Mouse (Mus musculus): ENCODE data around the gene Ctdnep1. TPM values are rescaled to one million over a fixed set of nuclear protein-coding genes. Genes with fewer than 3 reads are reported as not detected.
"Not testable (repeated sequence)": the region's sequence is repeated elsewhere in the genome, so short reads cannot be mapped to it uniquely, and the experiment has no call there.

The Ctdnep1 gene
- polyA plus RNA-seq, 1 experiment from 2014 or later, result 19.0 TPM

GRCm38 (mm10) chr11:69948066-69948762 is 32.7 kb upstream of the Ctdnep1 start, which contains the start of gene Slc2a4:
Slc2a4 (minus strand) TSS chr11:69948188.
- H3K9ac ChIP-seq (replicated peaks; ENCODE audit: low read depth, low read length), result peak within 1 kb of the TSS; percentile 53
- no peaks in the 10 kb centered on the region for H3K27me3 ChIP-seq (replicated peaks; ENCODE audit: control insufficient read depth, insufficient read depth, low read length)
- peak within 1 kb of the TSS; percentile 61 for H3K4me2 ChIP-seq (ENCODE audit: low read length)
- peak; percentile 95 for ATAC-seq
- no peaks in the 10 kb centered on the region for H3K36me3 ChIP-seq (ENCODE audit: control insufficient read depth, insufficient read depth)
- peak within 1 kb of the TSS; percentile 53 for H3K4me3 ChIP-seq (replicated peaks; ENCODE audit: low read length)
- WGBS, result under 1% methylated on average over 34 of the region's 34 CpGs
- peak within 1 kb of the TSS; percentile 55; the same call in 1 of the 2 replicates for H3K27ac ChIP-seq (ENCODE audit: low read length)
- no peaks in the 10 kb centered on the region for H3K9me3 ChIP-seq (ENCODE audit: control insufficient read depth, low read length)
- peaks cover 17% of the 10 kb centered on the region for H3K4me1 ChIP-seq (replicated peaks; ENCODE audit: control insufficient read depth, insufficient read depth, low read length)

- no peaks in the 10 kb centered on the region for H3K27me3 ChIP-seq (replicated peaks; ENCODE audit: control insufficient read depth, insufficient read depth, low read length)
- WGBS, result 0% methylated on average over 14 of the region's 14 CpGs
- peak; percentile 60 for ATAC-seq
- peak overlapping the region; percentile 55; the same call in 1 of the 2 replicates for H3K27ac ChIP-seq (ENCODE audit: low read length)
- no peaks in the 10 kb centered on the region for H3K9me3 ChIP-seq (ENCODE audit: control insufficient read depth, low read length)
- peaks cover 17% of the 10 kb centered on the region for H3K4me1 ChIP-seq (replicated peaks; ENCODE audit: control insufficient read depth, insufficient read depth, low read length)
- peak overlapping the region; percentile 61 for H3K4me2 ChIP-seq (ENCODE audit: low read length)
- peak overlapping the region; percentile 53 for H3K4me3 ChIP-seq (replicated peaks; ENCODE audit: low read length)
- H3K36me3 ChIP-seq (ENCODE audit: control insufficient read depth, insufficient read depth), result no peaks in the 10 kb centered on the region
- H3K9ac ChIP-seq (replicated peaks; ENCODE audit: low read depth, low read length), result no peak overlapping the region; the same call in 1 of the 2 replicates
These were observed 32.2 kb upstream of the Ctdnep1 start for GRCm38 (mm10) chr11:69948763-69949150.

- Histone ChIP-seq H3K4me3 (replicated peaks; ENCODE audit: low read length) (no peak overlapping the region), H3K9ac (replicated peaks; ENCODE audit: low read depth, low read length) (no peak overlapping the region), H3K4me1 (replicated peaks; ENCODE audit: control insufficient read depth, insufficient read depth, low read length) (peaks cover 17% of the 10 kb centered on the region), H3K4me2 (ENCODE audit: low read length) (no peak overlapping the region), H3K9me3 (ENCODE audit: control insufficient read depth, low read length) (no peaks in the 10 kb centered on the region), H3K36me3 (ENCODE audit: control insufficient read depth, insufficient read depth) (no peaks in the 10 kb centered on the region), H3K27me3 (replicated peaks; ENCODE audit: control insufficient read depth, insufficient read depth, low read length) (no peaks in the 10 kb centered on the region), H3K27ac (ENCODE audit: low read length) (no peak overlapping the region)
- no peak for ATAC-seq
- 45% methylated on average over 4 of the region's 4 CpGs for WGBS
These were observed 30.0 kb upstream of the Ctdnep1 start for GRCm38 (mm10) chr11:69950807-69951459.

- no peak overlapping the region for H3K9ac ChIP-seq (replicated peaks; ENCODE audit: low read depth, low read length)
- H3K27ac ChIP-seq (ENCODE audit: low read length), result no peak overlapping the region
- no peak overlapping the region for H3K4me2 ChIP-seq (ENCODE audit: low read length)
- ATAC-seq, result no peak
- WGBS, result 47% methylated on average over 1 of the region's 1 CpGs
- H3K36me3 ChIP-seq (ENCODE audit: control insufficient read depth, insufficient read depth), result no peaks in the 10 kb centered on the region
- H3K4me3 ChIP-seq (replicated peaks; ENCODE audit: low read length), result no peak overlapping the region
- H3K9me3 ChIP-seq (ENCODE audit: control insufficient read depth, low read length), result no peaks in the 10 kb centered on the region
- H3K27me3 ChIP-seq (replicated peaks; ENCODE audit: control insufficient read depth, insufficient read depth, low read length), result no peaks in the 10 kb centered on the region
- peaks cover 15% of the 10 kb centered on the region for H3K4me1 ChIP-seq (replicated peaks; ENCODE audit: control insufficient read depth, insufficient read depth, low read length)
These were observed 28.7 kb upstream of the Ctdnep1 start for GRCm38 (mm10) chr11:69952274-69952673.

- no peak for ATAC-seq
- no peaks in the 10 kb centered on the region for H3K36me3 ChIP-seq (ENCODE audit: control insufficient read depth, insufficient read depth)
- H3K27ac ChIP-seq (ENCODE audit: low read length), result no peak overlapping the region
- H3K4me3 ChIP-seq (replicated peaks; ENCODE audit: low read length), result no peak overlapping the region
- H3K9me3 ChIP-seq (ENCODE audit: control insufficient read depth, low read length), result no peaks in the 10 kb centered on the region
- H3K9ac ChIP-seq (replicated peaks; ENCODE audit: low read depth, low read length), result no peak overlapping the region
- peaks cover 4% of the 10 kb centered on the region for H3K4me1 ChIP-seq (replicated peaks; ENCODE audit: control insufficient read depth, insufficient read depth, low read length)
- WGBS, result 71% methylated on average over 11 of the region's 11 CpGs
- no peak overlapping the region for H3K4me2 ChIP-seq (ENCODE audit: low read length)
- H3K27me3 ChIP-seq (replicated peaks; ENCODE audit: control insufficient read depth, insufficient read depth, low read length), result no peaks in the 10 kb centered on the region
These were observed 27.6 kb upstream of the Ctdnep1 start for GRCm38 (mm10) chr11:69953267-69953915.

GRCm38 (mm10) chr11:69955618-69956017 is 25.3 kb upstream of the Ctdnep1 start:
- not testable (repeated sequence) for H3K9ac ChIP-seq (replicated peaks; ENCODE audit: low read depth, low read length); ATAC-seq; H3K4me2 ChIP-seq (ENCODE audit: low read length); H3K36me3 ChIP-seq (ENCODE audit: control insufficient read depth, insufficient read depth); H3K27ac ChIP-seq (ENCODE audit: low read length); H3K9me3 ChIP-seq (ENCODE audit: control insufficient read depth, low read length); H3K4me3 ChIP-seq (replicated peaks; ENCODE audit: low read length); H3K27me3 ChIP-seq (replicated peaks; ENCODE audit: control insufficient read depth, insufficient read depth, low read length); H3K4me1 ChIP-seq (replicated peaks; ENCODE audit: control insufficient read depth, insufficient read depth, low read length)
- 74% methylated on average over 4 of the region's 4 CpGs for WGBS

- ATAC-seq, result no peak
- Histone ChIP-seq H3K9me3 (ENCODE audit: control insufficient read depth, low read length) (no peaks in the 10 kb centered on the region), H3K27me3 (replicated peaks; ENCODE audit: control insufficient read depth, insufficient read depth, low read length) (no peaks in the 10 kb centered on the region), H3K4me3 (replicated peaks; ENCODE audit: low read length) (no peak overlapping the region), H3K27ac (ENCODE audit: low read length) (no peak overlapping the region), H3K4me1 (replicated peaks; ENCODE audit: control insufficient read depth, insufficient read depth, low read length) (no peaks in the 10 kb centered on the region), H3K36me3 (ENCODE audit: control insufficient read depth, insufficient read depth) (no peaks in the 10 kb centered on the region), H3K4me2 (ENCODE audit: low read length) (no peak overlapping the region), H3K9ac (replicated peaks; ENCODE audit: low read depth, low read length) (no peak overlapping the region)
- 77% methylated on average over 1 of the region's 1 CpGs for WGBS
These were observed 24.7 kb upstream of the Ctdnep1 start for GRCm38 (mm10) chr11:69956218-69956617.

- Histone ChIP-seq H3K9ac (replicated peaks; ENCODE audit: low read depth, low read length) (no peak overlapping the region), H3K4me3 (replicated peaks; ENCODE audit: low read length) (no peak overlapping the region), H3K4me1 (replicated peaks; ENCODE audit: control insufficient read depth, insufficient read depth, low read length) (no peaks in the 10 kb centered on the region; the same call in 1 of the 2 replicates), H3K27ac (ENCODE audit: low read length) (no peak overlapping the region), H3K36me3 (ENCODE audit: control insufficient read depth, insufficient read depth) (no peaks in the 10 kb centered on the region), H3K4me2 (ENCODE audit: low read length) (no peak overlapping the region), H3K9me3 (ENCODE audit: control insufficient read depth, low read length) (no peaks in the 10 kb centered on the region), H3K27me3 (replicated peaks; ENCODE audit: control insufficient read depth, insufficient read depth, low read length) (peaks cover 28% of the 10 kb centered on the region)
- no peak for ATAC-seq
- WGBS, result 22% methylated on average over 5 of the region's 5 CpGs
These were observed 20.3 kb upstream of the Ctdnep1 start for GRCm38 (mm10) chr11:69960616-69961015.

- peaks cover 38% of the 10 kb centered on the region for H3K27me3 ChIP-seq (replicated peaks; ENCODE audit: control insufficient read depth, insufficient read depth, low read length)
These were observed 19.1 kb upstream of the Ctdnep1 start for GRCm38 (mm10) chr11:69961841-69962240.

More at GRCm38 (mm10) chr11:69961841-69962240, 19.1 kb upstream of the Ctdnep1 start:
- Histone ChIP-seq H3K9ac (replicated peaks; ENCODE audit: low read depth, low read length) (no peak overlapping the region), H3K4me2 (ENCODE audit: low read length) (no peak overlapping the region), H3K4me3 (replicated peaks; ENCODE audit: low read length) (no peak overlapping the region), H3K4me1 (replicated peaks; ENCODE audit: control insufficient read depth, insufficient read depth, low read length) (peaks cover 5% of the 10 kb centered on the region), H3K36me3 (ENCODE audit: control insufficient read depth, insufficient read depth) (no peaks in the 10 kb centered on the region), H3K27ac (ENCODE audit: low read length) (no peak overlapping the region), H3K9me3 (ENCODE audit: control insufficient read depth, low read length) (no peaks in the 10 kb centered on the region)
- no peak for ATAC-seq
- 48% methylated on average over 5 of the region's 5 CpGs for WGBS
